Mouse (Mus musculus) left cerebral cortex, postnatal 36 days (tissue): Measurements from ENCODE around the gene Olfr215. TPM values are rescaled to one million over a fixed set of nuclear protein-coding genes. Genes with fewer than 3 reads are reported as not detected.

Source experiments
- total RNA-seq, 2 experiments: library from RNA; stranded (reverse); gene quantifications; 2 replicates each; pipeline ENCODE4 v1.2.3; 2021

Gene Olfr215
- total RNA-seq, 2 experiments from 2014 or later: not detected

Other genes with a start within 250 kb of the Olfr215 start
- 10 to 100 TPM; 48.4 to 50.1 TPM for gene March8, start 246.2 kb downstream of the Olfr215 start, total RNA-seq
- 1 to 10 TPM; 1.5 to 3.8 TPM for gene Alox5, start 123.0 kb downstream of the Olfr215 start, total RNA-seq
- not detected for gene Olfr211, start 95.1 kb downstream of the Olfr215 start, total RNA-seq
- gene Olfr212, start 77.7 kb downstream of the Olfr215 start, total RNA-seq: under 1 TPM in 1 of 2 experiments, not detected in 1; 0.14 TPM
- gene Olfr213, start 45.7 kb downstream of the Olfr215 start, total RNA-seq: not detected
- 1 to 10 TPM; 2.5 to 2.9 TPM for gene Gm5580, start 33.1 kb downstream of the Olfr215 start, total RNA-seq
- gene Olfr214, start 30.0 kb downstream of the Olfr215 start, total RNA-seq: not detected
- gene Zfp422, start 44.8 kb upstream of the Olfr215 start, total RNA-seq: 10 to 100 TPM; 24.0 to 28.5 TPM
- gene Depp1, start 66.4 kb upstream of the Olfr215 start, total RNA-seq: 1 to 10 TPM; 1.0 to 1.8 TPM
- gene Rassf4, start 89.8 kb upstream of the Olfr215 start, total RNA-seq: 1 to 10 TPM; 4.6 to 5.1 TPM
- under 1 TPM; 0.10 to 0.20 TPM for gene Tmem72, start 132.7 kb upstream of the Olfr215 start, total RNA-seq